Mouse (Mus musculus) stomach, embryonic 14.5 days (tissue): ENCODE data around the gene Ccn6. TPM values are rescaled to one million over a fixed set of nuclear protein-coding genes. Genes with fewer than 3 reads are reported as not detected.
"Not testable (repeated sequence)": the region's sequence is repeated elsewhere in the genome, so short reads cannot be mapped to it uniquely, and the experiment has no call there.

Source experiments
- ATAC-seq: fragments of 200-750 bp; cut with Nextera tagmentation; 2 replicates; pipeline ENCODE4 v1.8.0; 2017; ENCODE audit warnings: low read depth, moderate TSS enrichment; ENCODE audit not compliant: insufficient number of reproducible peaks, insufficient read depth, low FRiP score
- H3K27ac ChIP-seq: fragments of 300-500 bp; sonication (generic); 2 replicates; pipeline ENCODE4 v1.5.1; 2014; ENCODE audit warnings: mild to moderate bottlenecking, low read length, moderate library complexity, mixed read lengths
- H3K27me3 ChIP-seq: fragments of 300-500 bp; sonication (generic); 2 replicates; pipeline ENCODE4 v1.6.1; 2014; ENCODE audit warnings: low read length, control low read depth, mixed read lengths; ENCODE audit not compliant: control insufficient read depth, insufficient read depth
- H3K36me3 ChIP-seq: fragments of 300-500 bp; sonication (generic); 2 replicates; pipeline ENCODE4 v1.6.1; 2014; ENCODE audit warnings: mild to moderate bottlenecking, control low read depth, low read length, moderate library complexity, mixed read lengths; ENCODE audit not compliant: control insufficient read depth, insufficient read depth
- H3K4me1 ChIP-seq: fragments of 300-500 bp; sonication (generic); 2 replicates; pipeline ENCODE4 v1.6.1; 2014; ENCODE audit warnings: low read length, control low read depth, mixed read lengths; ENCODE audit not compliant: control insufficient read depth, insufficient read depth
- H3K4me2 ChIP-seq: fragments of 300-500 bp; sonication (generic); replicated peaks from 2 replicates; pipeline ENCODE4 v1.6.1; 2014; ENCODE audit warnings: low read depth, low read length, control low read depth
- H3K4me3 ChIP-seq: fragments of 300-500 bp; sonication (generic); 2 replicates; pipeline ENCODE4 v1.5.1; 2014; ENCODE audit warnings: low read depth, low read length, control low read depth
- H3K9ac ChIP-seq: fragments of 300-500 bp; sonication (generic); replicated peaks from 2 replicates; pipeline ENCODE4 v1.6.1; 2014; ENCODE audit warnings: low read depth, mild to moderate bottlenecking, control low read depth, low read length, moderate library complexity, mixed read lengths
- H3K9me3 ChIP-seq: fragments of 300-500 bp; sonication (generic); 2 replicates; pipeline ENCODE4 v1.6.1; 2016; ENCODE audit warnings: low read depth, low read length, control low read depth; ENCODE audit not compliant: control insufficient read depth
- WGBS: fragments of 180-500 bp; shearing (Covaris S2); extraction: QIAGEN DNeasy Blood & Tissue Kit; methylation state at CpG from one replicate; pipeline ENCODE4 v1.1.7; 2014; 5-methylcytosine and 5-hydroxymethylcytosine counted together
- polyA plus RNA-seq: library from polyadenylated mRNA; unstranded; fragments of >200 nt; fragmentation: Nextera tagmentation; extraction: Ambion mirVana; gene quantifications from 2 replicates; pipeline ENCODE4 v1.2.1, GENCODE M21; 2014

Ccn6 gene
- 0.46 and 0.74 TPM in 2 replicates for polyA plus RNA-seq

GRCm38 (mm10) chr10:39163694-39164093, at the start of gene Ccn6:
Gene Ccn6 (minus strand): TSS chr10:39163794.
- no peaks in the 10 kb centered on the region for H3K9me3 ChIP-seq
- no peak within 1 kb of the TSS for H3K4me3 ChIP-seq
- no peak within 1 kb of the TSS for H3K9ac ChIP-seq
- H3K4me2 ChIP-seq = peak within 1 kb of the TSS; percentile 35
- WGBS = 88% methylated on average over 10 of the region's 10 CpGs
- H3K36me3 ChIP-seq = no peaks in the 10 kb centered on the region
- no peaks in the 10 kb centered on the region for H3K27me3 ChIP-seq
- ATAC-seq = no peak
- no peak within 1 kb of the TSS; the same call in 1 of the 2 replicates for H3K27ac ChIP-seq
- H3K4me1 ChIP-seq = peaks cover 17% of the 10 kb centered on the region

- Histone ChIP-seq H3K27ac (no peak overlapping the region), H3K27me3 (no peaks in the 10 kb centered on the region), H3K9ac (no peak overlapping the region), H3K9me3 (no peaks in the 10 kb centered on the region; the same call in 1 of the 2 replicates), H3K4me2 (no peak overlapping the region), H3K36me3 (no peaks in the 10 kb centered on the region), H3K4me3 (no peak overlapping the region), H3K4me1 (no peaks in the 10 kb centered on the region)
- ATAC-seq = no peak
Observed at GRCm38 (mm10) chr10:39210031-39210430, 46.4 kb upstream of the Ccn6 start.

GRCm38 (mm10) chr10:39209161-39210025, 45.8 kb upstream of the Ccn6 start:
- 45% methylated on average over 10 of the region's 10 CpGs for WGBS
- ATAC-seq = no peak
- Histone ChIP-seq H3K27me3 (no peaks in the 10 kb centered on the region), H3K4me3 (no peak overlapping the region), H3K4me2 (no peak overlapping the region), H3K36me3 (no peaks in the 10 kb centered on the region), H3K9ac (no peak overlapping the region), H3K9me3 (no peaks in the 10 kb centered on the region; the same call in 1 of the 2 replicates), H3K27ac (no peak overlapping the region), H3K4me1 (no peaks in the 10 kb centered on the region)

- H3K9me3 ChIP-seq = no peaks in the 10 kb centered on the region; the same call in 1 of the 2 replicates
- no peaks in the 10 kb centered on the region for H3K4me1 ChIP-seq
- H3K9ac ChIP-seq = no peak overlapping the region
- no peaks in the 10 kb centered on the region for H3K27me3 ChIP-seq
- no peak for ATAC-seq
- no peaks in the 10 kb centered on the region for H3K36me3 ChIP-seq
- 76% methylated on average over 4 of the region's 4 CpGs for WGBS
- no peak overlapping the region for H3K4me2 ChIP-seq
- H3K4me3 ChIP-seq = no peak overlapping the region
- H3K27ac ChIP-seq = no peak overlapping the region
Observed at GRCm38 (mm10) chr10:39208712-39209111, 45.1 kb upstream of the Ccn6 start.

- ATAC-seq = no peak
- no peaks in the 10 kb centered on the region for H3K4me1 ChIP-seq
- no peaks in the 10 kb centered on the region for H3K36me3 ChIP-seq
- H3K4me2 ChIP-seq = no peak overlapping the region
- H3K9me3 ChIP-seq = no peaks in the 10 kb centered on the region; the same call in 1 of the 2 replicates
- WGBS = 68% methylated on average over 3 of the region's 3 CpGs
- no peak overlapping the region for H3K9ac ChIP-seq
- H3K27me3 ChIP-seq = no peaks in the 10 kb centered on the region
- no peak overlapping the region for H3K4me3 ChIP-seq
- H3K27ac ChIP-seq = no peak overlapping the region
Observed at GRCm38 (mm10) chr10:39207310-39207855, 43.8 kb upstream of the Ccn6 start.

- no peak for ATAC-seq
- H3K27me3 ChIP-seq = no peaks in the 10 kb centered on the region
Observed at GRCm38 (mm10) chr10:39202490-39202889, 38.9 kb upstream of the Ccn6 start.

GRCm38 (mm10) chr10:39198216-39198615, 34.6 kb upstream of the Ccn6 start:
- H3K9ac ChIP-seq, H3K36me3 ChIP-seq, H3K27me3 ChIP-seq, H3K9me3 ChIP-seq, H3K27ac ChIP-seq, H3K4me2 ChIP-seq, ATAC-seq, H3K4me1 ChIP-seq, H3K4me3 ChIP-seq: not testable (repeated sequence)
- WGBS = 91% methylated on average over 10 of the region's 11 CpGs

More at GRCm38 (mm10) chr10:39202490-39202889, 38.9 kb upstream of the Ccn6 start:
- whole genome bisulfite sequencing = 56% methylated on average over 3 of the region's 4 CpGs
- Histone ChIP-seq H3K4me3 (no peak overlapping the region), H3K9me3 (no peaks in the 10 kb centered on the region), H3K4me2 (no peak overlapping the region), H3K9ac (no peak overlapping the region), H3K36me3 (no peaks in the 10 kb centered on the region), H3K27ac (no peak overlapping the region), H3K4me1 (no peaks in the 10 kb centered on the region)

- Histone ChIP-seq H3K4me2 (no peak overlapping the region), H3K27ac (no peak overlapping the region), H3K36me3 (no peaks in the 10 kb centered on the region), H3K27me3 (no peaks in the 10 kb centered on the region), H3K9me3 (no peaks in the 10 kb centered on the region), H3K9ac (no peak overlapping the region), H3K4me3 (no peak overlapping the region), H3K4me1 (no peaks in the 10 kb centered on the region)
- ATAC-seq = no peak
- WGBS = 87% methylated on average over 3 of the region's 3 CpGs
Observed at GRCm38 (mm10) chr10:39192673-39193072, 29.1 kb upstream of the Ccn6 start.
